Mouse (Mus musculus) heart, postnatal 0 days (tissue): ENCODE results near the gene Efna5. TPM values are rescaled to one million over a fixed set of nuclear protein-coding genes. Genes with fewer than 3 reads are reported as not detected.

Experiments
- ATAC-seq: fragments of 200-750 bp; cut with Nextera tagmentation; 2 replicates; pipeline ENCODE4 v1.8.0; 2017; ENCODE audit warnings: low read depth, moderate number of reproducible peaks, moderate library complexity; ENCODE audit not compliant: insufficient read depth
- DNase-seq: peaks from one replicate; pipeline ENCODE4 v3.0.0-alpha.2; 2016; ENCODE audit warnings: low spot score
- H3K27ac ChIP-seq: fragments of 300-500 bp; sonication (generic); 2 replicates; pipeline ENCODE4 v1.5.1; 2014; ENCODE audit warnings: low read depth, mild to moderate bottlenecking
- H3K27me3 ChIP-seq: fragments of 300-500 bp; sonication (generic); 2 replicates; pipeline ENCODE4 v1.6.1; 2014; ENCODE audit warnings: low read length, mixed read lengths; ENCODE audit not compliant: control insufficient read depth, insufficient read depth
- H3K36me3 ChIP-seq: fragments of 300-500 bp; sonication (generic); replicated peaks from 2 replicates; pipeline ENCODE4 v1.6.1; 2014; ENCODE audit warnings: low read length, mixed read lengths; ENCODE audit not compliant: control insufficient read depth, insufficient read depth
- H3K4me1 ChIP-seq: fragments of 300-500 bp; sonication (generic); 2 replicates; pipeline ENCODE4 v1.6.1; 2014; ENCODE audit warnings: antibody characterized with exemption; ENCODE audit not compliant: control insufficient read depth, insufficient read depth
- H3K4me2 ChIP-seq: fragments of 300-500 bp; sonication (generic); 2 replicates; pipeline ENCODE4 v1.6.1; 2014; ENCODE audit warnings: low read depth, mild to moderate bottlenecking, low read length, moderate library complexity
- H3K4me3 ChIP-seq: fragments of 300-500 bp; sonication (generic); 2 replicates; pipeline ENCODE4 v1.5.1; 2014; ENCODE audit warnings: low read depth, low read length
- H3K9ac ChIP-seq: fragments of 300-500 bp; sonication (generic); replicated peaks from 2 replicates; pipeline ENCODE4 v1.6.1; 2014; ENCODE audit warnings: low read depth, low read length, mixed read lengths
- H3K9me3 ChIP-seq: fragments of 300-500 bp; sonication (generic); replicated peaks from 2 replicates; pipeline ENCODE4 v1.6.1; 2016; ENCODE audit warnings: low read length; ENCODE audit not compliant: control insufficient read depth
- CTCF ChIP-seq: IDR thresholded peaks from 2 replicates; pipeline ENCODE4 v1.5.1; 2016; ENCODE audit warnings: antibody characterized with exemption, control low read depth, low read depth
- EP300 ChIP-seq: IDR thresholded peaks from 2 replicates; pipeline ENCODE4 v1.6.1; 2016; ENCODE audit warnings: antibody characterized with exemption, low read depth
- WGBS: fragments of 180-500 bp; shearing (Covaris S2); extraction: QIAGEN DNeasy Blood & Tissue Kit; methylation state at CpG from one replicate; pipeline ENCODE4 v1.1.7; 2014; 5-methylcytosine and 5-hydroxymethylcytosine counted together
- polyA plus RNA-seq: library from polyadenylated mRNA; unstranded; fragments of >200 nt; fragmentation: Nextera tagmentation; extraction: Ambion mirVana; gene quantifications from 2 replicates; pipeline ENCODE4 v1.2.1, GENCODE M21; 2015
- total RNA-seq: library from RNA; depleted of rRNA; stranded (reverse); fragments of >200 nt; gene quantifications from 2 replicates; pipeline ENCODE4 v1.2.3, GENCODE M21; 2014; ENCODE audit warnings: low replicate concordance

The Efna5 gene
- total and polyA plus RNA-seq, 2 experiments from 2014 or later: 3.7 to 16.2 TPM

GRCm38 (mm10) chr17:62837336-62837735 lies 43.8 kb downstream of the Efna5 start:
- Histone ChIP-seq H3K27ac (no peak overlapping the region), H3K4me1 (no peaks in the 10 kb centered on the region), H3K9me3 (peaks cover 3% of the 10 kb centered on the region; the same call in 1 of the 2 replicates), H3K27me3 (no peaks in the 10 kb centered on the region), H3K9ac (no peak overlapping the region), H3K36me3 (no peaks in the 10 kb centered on the region), H3K4me2 (no peak overlapping the region), H3K4me3 (no peak overlapping the region)
- TF ChIP-seq CTCF: no peak
- TF ChIP-seq EP300: no peak
- ATAC-seq: no peak
- DNase-seq: no peak
- WGBS: 84% methylated on average over 7 of the region's 7 CpGs

DNA sequence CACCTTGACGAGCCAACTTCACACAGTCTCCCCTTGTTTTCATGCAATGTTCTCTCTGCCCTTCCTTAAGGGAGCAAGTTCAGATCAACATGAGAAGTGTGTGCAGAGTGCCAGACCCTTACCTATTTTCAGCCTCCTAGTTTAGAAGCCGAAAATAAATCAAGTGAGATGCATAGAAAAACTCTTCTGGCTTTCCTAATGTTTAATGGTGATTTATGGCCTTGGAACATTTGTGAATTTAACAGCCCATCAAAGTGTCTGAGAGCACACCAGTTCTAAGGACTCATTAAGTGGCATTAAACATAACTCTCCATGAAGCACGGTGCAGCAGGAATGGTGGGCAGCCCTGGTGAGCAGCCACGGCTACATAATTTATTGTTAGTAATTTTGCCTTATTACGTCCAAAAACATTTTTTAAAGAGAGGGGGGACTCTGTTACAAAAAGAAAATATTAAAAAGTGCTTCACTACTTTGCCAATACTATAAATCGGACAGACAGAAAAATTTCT lies 44.5 kb downstream of the Efna5 start:
- Histone ChIP-seq H3K36me3 (no peaks in the 10 kb centered on the region), H3K4me1 (no peaks in the 10 kb centered on the region), H3K27ac (no peak overlapping the region), H3K27me3 (no peaks in the 10 kb centered on the region), H3K4me2 (no peak overlapping the region), H3K9ac (no peak overlapping the region), H3K9me3 (peaks cover 3% of the 10 kb centered on the region; the same call in 1 of the 2 replicates), H3K4me3 (no peak overlapping the region)
- ATAC-seq (no peak), DNase-seq (no peak)
- TF ChIP-seq EP300 (no peak), CTCF (no peak)
- WGBS: 72% methylated on average over 6 of the region's 6 CpGs

- 75% methylated on average over 16 of the region's 16 CpGs for WGBS
- TF ChIP-seq EP300 (no peak), CTCF (no peak)
- H3K27ac ChIP-seq: no peak overlapping the region
- no peak overlapping the region for H3K4me3 ChIP-seq
- H3K4me1 ChIP-seq: no peaks in the 10 kb centered on the region
- H3K4me2 ChIP-seq: no peak overlapping the region
- H3K36me3 ChIP-seq: no peaks in the 10 kb centered on the region
- no peak for DNase-seq
- no peak for ATAC-seq
- H3K9ac ChIP-seq: no peak overlapping the region
- H3K27me3 ChIP-seq: no peaks in the 10 kb centered on the region
- no peaks in the 10 kb centered on the region for H3K9me3 ChIP-seq
Measured at GRCm38 (mm10) chr17:62832550-62833127, 48.5 kb downstream of the Efna5 start.

DNA sequence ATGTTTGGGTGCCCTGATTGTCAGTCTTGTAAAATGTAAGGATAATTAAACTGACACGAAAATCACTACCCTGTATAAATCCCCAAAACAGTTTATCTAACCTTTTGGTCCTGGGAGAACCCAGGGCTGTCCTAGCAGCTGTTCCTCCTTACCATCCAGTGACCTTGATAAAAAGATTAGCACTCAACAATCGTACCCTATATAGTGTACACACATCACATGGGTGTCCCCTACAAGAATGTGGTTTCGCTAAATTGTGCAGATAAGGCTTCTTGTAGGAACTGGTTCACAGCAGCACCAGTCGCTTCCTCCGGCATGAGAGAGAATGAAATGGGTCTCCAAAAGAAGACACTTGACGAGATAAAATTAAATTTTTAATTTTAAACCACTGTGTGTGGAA lies 53.6 kb downstream of the Efna5 start:
- no peaks in the 10 kb centered on the region for H3K9me3 ChIP-seq
- no peak overlapping the region for H3K9ac ChIP-seq
- 69% methylated on average over 6 of the region's 6 CpGs for WGBS
- H3K27ac ChIP-seq: no peak overlapping the region
- no peak overlapping the region for H3K4me2 ChIP-seq
- H3K4me3 ChIP-seq: no peak overlapping the region
- ATAC-seq (no peak), DNase-seq (no peak)
- no peaks in the 10 kb centered on the region for H3K4me1 ChIP-seq
- TF ChIP-seq EP300 (no peak), CTCF (no peak)
- H3K27me3 ChIP-seq: no peaks in the 10 kb centered on the region
- no peaks in the 10 kb centered on the region for H3K36me3 ChIP-seq

DNA sequence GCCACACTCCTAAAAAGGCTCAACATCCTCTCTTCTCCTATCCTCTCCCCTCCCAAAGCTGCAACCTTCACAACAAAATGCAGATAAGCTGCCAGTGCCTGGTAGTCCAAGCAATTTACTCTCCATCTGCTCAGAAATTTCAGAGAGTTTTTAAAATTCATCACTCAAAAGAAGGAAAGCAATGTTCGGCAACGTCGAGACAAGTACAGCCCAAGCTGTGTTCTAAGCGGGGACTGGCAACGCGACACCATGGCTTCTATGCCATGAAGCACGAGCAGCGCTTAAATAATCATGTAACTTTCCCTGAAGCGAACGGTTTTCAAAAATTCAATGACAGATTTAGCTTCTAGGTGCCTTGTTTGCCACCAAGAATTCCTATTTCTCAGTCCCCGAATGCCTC lies 59.9 kb downstream of the Efna5 start:
- H3K9ac ChIP-seq: no peak overlapping the region
- H3K36me3 ChIP-seq: no peaks in the 10 kb centered on the region
- DNase-seq (no peak), ATAC-seq (no peak)
- no peak overlapping the region for H3K27ac ChIP-seq
- TF ChIP-seq EP300 (no peak), CTCF (no peak)
- H3K4me1 ChIP-seq: peaks cover 6% of the 10 kb centered on the region
- H3K4me3 ChIP-seq: no peak overlapping the region
- WGBS: 87% methylated on average over 11 of the region's 11 CpGs
- H3K27me3 ChIP-seq: no peaks in the 10 kb centered on the region
- H3K9me3 ChIP-seq: no peaks in the 10 kb centered on the region
- no peak overlapping the region for H3K4me2 ChIP-seq

DNA sequence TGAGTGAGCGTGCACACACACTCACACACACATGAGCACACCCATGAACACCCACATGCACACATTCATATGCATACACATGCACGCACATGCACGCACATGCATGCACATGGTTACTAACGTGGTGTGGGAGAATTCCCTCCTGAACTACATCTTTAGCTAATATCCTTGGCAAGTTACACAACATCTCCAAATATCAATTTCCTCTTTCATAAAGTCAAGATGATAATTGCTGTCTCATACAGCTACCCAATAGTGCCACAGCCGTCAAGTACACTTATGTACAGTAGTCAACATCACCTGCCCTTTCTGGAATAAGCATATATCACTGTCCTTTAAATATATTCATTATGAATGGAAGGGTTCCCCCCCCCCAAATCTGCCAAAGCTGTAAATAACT lies 61.2 kb downstream of the Efna5 start:
- no peaks in the 10 kb centered on the region for H3K9me3 ChIP-seq
- no peak overlapping the region for H3K27ac ChIP-seq
- H3K27me3 ChIP-seq: no peaks in the 10 kb centered on the region
- TF ChIP-seq EP300: no peak
- TF ChIP-seq CTCF: no peak
- no peak for DNase-seq
- no peak overlapping the region for H3K9ac ChIP-seq
- peaks cover 6% of the 10 kb centered on the region for H3K4me1 ChIP-seq
- WGBS: 93% methylated on average over 5 of the region's 5 CpGs
- no peaks in the 10 kb centered on the region for H3K36me3 ChIP-seq
- H3K4me2 ChIP-seq: no peak overlapping the region
- ATAC-seq: no peak
- H3K4me3 ChIP-seq: no peak overlapping the region
